Mouse (Mus musculus): Measurements from ENCODE around the gene Dlst. TPM values are rescaled to one million over a fixed set of nuclear protein-coding genes. Genes with fewer than 3 reads are reported as not detected.

The Dlst gene
- 30.4 and 32.0 TPM in 2 replicates for polyA plus RNA-seq (2012; rRNA removed)

GRCm38 (mm10) chr12:85110698-85111592, at the start of gene Dlst, which contains the start of gene Prox2:
TSS of gene Dlst (plus strand) at chr12:85110833.
TSS of gene Prox2 (minus strand) at chr12:85110759.

GRCm38 (mm10) chr12:85151002-85151774, 40.6 kb downstream of the Dlst start, which contains the start of gene Rps6kl1:
TSS of gene Rps6kl1 (minus strand) at chr12:85151264.

GRCm38 (mm10) chr12:85177740-85178239, 67.2 kb downstream of the Dlst start, which contains the start of gene Pgf:
TSS of gene Pgf (minus strand) at chr12:85177790.

Other genes starting within 250 kb of the Dlst start
- gene Ltbp2, start 234.3 kb upstream of the Dlst start, polyA plus RNA-seq (2012; rRNA removed), result 0.43 and 2.7 TPM in 2 replicates
- 5.0 and 6.9 TPM in 2 replicates for gene Fcf1, start 139.9 kb upstream of the Dlst start, polyA plus RNA-seq (2012; rRNA removed)
- 5.4 and 6.9 TPM in 2 replicates for gene Arel1, start 139.9 kb upstream of the Dlst start, polyA plus RNA-seq (2012; rRNA removed)
- gene Ylpm1, start 114.5 kb upstream of the Dlst start, polyA plus RNA-seq (2012; rRNA removed), result 2.7 and 5.3 TPM in 2 replicates
- gene Prox2, start 74 bp upstream of the Dlst start, polyA plus RNA-seq (2012; rRNA removed), result 0.24 and 0.44 TPM in 2 replicates
- gene Rps6kl1, start 40.4 kb downstream of the Dlst start, polyA plus RNA-seq (2012; rRNA removed), result 0.35 and 0.47 TPM in 2 replicates
- 0.54 and 1.4 TPM in 2 replicates for gene Pgf, start 67.0 kb downstream of the Dlst start, polyA plus RNA-seq (2012; rRNA removed)
- 43.4 and 58.5 TPM in 2 replicates for gene Eif2b2, start 108.6 kb downstream of the Dlst start, polyA plus RNA-seq (2012; rRNA removed)
- 0.47 and 1.1 TPM in 2 replicates for gene Mlh3, start 159.8 kb downstream of the Dlst start, polyA plus RNA-seq (2012; rRNA removed)
- 0.88 and 1.3 TPM in 2 replicates for gene Acyp1, start 177.6 kb downstream of the Dlst start, polyA plus RNA-seq (2012; rRNA removed)
- 0.12 and 0.14 TPM in 2 replicates for gene Zc2hc1c, start 177.8 kb downstream of the Dlst start, polyA plus RNA-seq (2012; rRNA removed)
- gene Nek9, start 228.5 kb downstream of the Dlst start, polyA plus RNA-seq (2012; rRNA removed), result 6.2 and 6.3 TPM in 2 replicates